Mouse (Mus musculus) spleen, postnatal 10 days (tissue): ENCODE data around the gene Gart.
"Not testable (repeated sequence)": the region's sequence is repeated elsewhere in the genome, so short reads cannot be mapped to it uniquely, and the experiment has no call there.

Experiments
- DNase-seq, 2 experiments: peaks; one replicate each; pipeline ENCODE4 v3.0.0; 2021 to 2022; ENCODE audit warnings: low spot score in 2 of 2

Gene Gart

GRCm38 (mm10) chr16:91648220-91648550 lies 1.4 kb upstream of the Gart start:
- DNase-seq: peak; percentile 83 to 88

DNA sequence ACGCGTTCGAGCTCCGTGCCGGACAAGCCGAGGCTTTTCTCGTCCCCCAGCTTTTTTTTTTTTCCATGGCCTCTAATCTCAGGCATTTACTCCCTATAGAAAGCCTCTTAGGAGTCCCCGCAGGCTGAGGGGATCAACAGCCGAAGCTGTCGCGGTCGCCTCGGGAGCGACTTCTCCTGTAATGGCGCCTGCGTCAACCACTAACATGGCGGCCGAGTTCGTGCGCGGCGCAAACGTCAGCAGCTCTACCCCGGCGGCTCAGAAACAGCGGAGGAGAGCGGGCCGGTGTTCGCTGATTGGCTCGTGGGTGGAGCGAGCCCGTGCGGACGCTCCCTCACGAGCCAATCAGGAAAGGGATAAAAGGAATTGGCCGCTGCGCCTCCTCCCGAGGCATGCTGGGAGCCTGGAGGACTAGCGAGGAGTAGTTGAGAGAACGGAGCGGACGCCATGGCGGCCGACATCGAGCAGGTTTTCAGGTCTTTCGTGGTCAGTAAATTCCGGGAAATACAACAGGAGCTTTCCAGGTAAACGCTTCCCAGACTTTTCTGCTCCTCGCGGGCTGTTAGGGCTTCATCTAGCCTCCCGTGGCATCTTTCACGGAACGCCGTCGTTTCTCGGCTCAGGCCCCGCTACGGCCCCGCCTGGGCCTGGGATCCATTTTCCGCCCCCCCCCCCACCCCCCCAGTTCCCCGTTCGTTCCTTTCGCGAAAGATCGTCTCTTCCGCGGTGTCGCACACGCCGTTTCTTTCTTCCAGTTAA lies 888 bp upstream of the Gart start, which contains the start of gene Son:
Gene Son, plus strand, starts transcription at position 46 of the 759 bp plus-strand sequence.
- DNase-seq: peak; percentile 93 to 96

- DNase-seq: peak in 1 of 2 experiments; percentile 45
Observed at GRCm38 (mm10) chr16:91645995-91646602, 653 bp downstream of the Gart start.

GRCm38 (mm10) chr16:91645420-91645819 lies 1.3 kb downstream of the Gart start:
- not testable (repeated sequence) for DNase-seq

GRCm38 (mm10) chr16:91644901-91645300 lies 1.9 kb downstream of the Gart start:
- no peak for DNase-seq

DNA sequence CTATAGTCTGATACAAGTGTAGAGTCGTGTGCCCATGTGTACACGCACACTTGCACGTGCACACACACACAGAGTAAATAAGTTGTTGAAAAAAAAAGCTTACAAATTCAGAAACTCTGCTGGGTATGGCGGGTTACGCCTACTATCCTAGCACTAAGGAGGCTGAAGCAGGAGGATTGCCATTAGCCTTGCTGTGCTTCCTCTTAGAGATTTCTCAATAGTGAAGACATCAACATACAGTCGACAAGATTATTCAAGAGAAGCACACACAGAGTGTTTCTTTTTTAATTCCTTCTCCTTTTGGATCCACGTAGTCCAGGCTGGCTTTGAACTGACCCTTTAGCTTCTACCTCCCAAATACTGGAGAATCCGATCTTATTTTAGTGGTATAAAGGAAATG lies 6.6 kb downstream of the Gart start:
- DNase-seq: no peak

DNA sequence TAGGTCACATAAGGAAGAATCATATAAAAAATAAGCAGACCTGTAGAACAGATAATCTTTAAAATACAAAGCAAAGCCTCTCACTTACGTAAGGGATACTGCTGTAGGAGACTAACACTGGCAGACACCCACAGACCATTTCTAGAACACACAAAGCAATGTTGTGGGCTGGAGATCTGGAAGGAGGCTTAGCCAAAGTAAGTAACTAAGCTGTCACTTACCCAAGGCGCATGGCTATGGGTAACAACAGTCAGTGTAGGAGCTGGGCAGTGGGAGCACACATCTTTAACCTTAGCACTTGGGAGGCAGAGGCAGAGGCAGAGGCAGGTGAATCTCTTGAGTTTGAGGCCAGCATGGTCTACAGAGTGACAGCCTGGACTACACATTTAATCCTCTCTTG lies 7.1 kb downstream of the Gart start:
- no peak for DNase-seq

GRCm38 (mm10) chr16:91639161-91639560 lies 7.6 kb downstream of the Gart start:
- no peak for DNase-seq

DNA sequence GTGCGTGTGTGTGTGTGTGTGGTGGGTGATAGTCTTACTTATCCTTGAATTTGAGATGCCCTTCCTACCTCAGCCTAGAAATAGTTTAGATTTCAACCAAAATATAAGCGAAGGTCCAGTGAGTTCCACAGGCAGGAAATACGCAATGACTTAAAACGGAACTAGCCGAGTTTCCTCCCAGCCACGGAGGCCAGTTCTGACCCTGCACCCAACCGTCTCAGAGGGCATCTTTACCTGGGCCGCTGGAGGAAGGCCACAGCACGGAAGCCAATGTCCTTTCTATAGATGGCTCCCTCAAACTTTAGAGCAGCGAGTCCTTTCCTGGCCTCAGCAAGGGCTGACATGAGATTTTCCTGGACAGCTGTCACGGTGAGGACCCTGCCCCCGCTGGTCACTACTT lies 13.1 kb downstream of the Gart start:
- DNase-seq: no peak

- DNase-seq: no peak
Observed at GRCm38 (mm10) chr16:91632940-91633339, 13.8 kb downstream of the Gart start.

DNA sequence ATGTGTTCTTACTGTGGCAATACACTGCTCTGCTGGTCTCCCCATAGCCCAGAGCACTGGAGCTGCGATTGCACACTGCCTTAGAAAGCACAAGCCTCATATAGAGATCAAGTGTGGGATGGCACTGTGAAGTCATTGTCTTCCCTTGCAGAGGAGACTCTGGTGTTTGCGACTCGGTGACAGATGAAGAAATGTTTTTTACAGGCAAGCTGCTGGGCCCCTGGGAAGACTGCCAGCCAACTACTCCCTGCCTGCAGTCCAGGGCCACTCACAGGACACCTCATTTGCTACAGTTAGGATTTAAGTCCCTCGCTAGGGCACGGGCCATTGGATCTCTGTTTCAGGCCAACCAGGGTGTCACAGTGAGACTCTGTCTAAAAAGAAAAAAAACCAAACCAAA lies 14.3 kb downstream of the Gart start:
- DNase-seq: no peak

- DNase-seq: no peak
Observed at GRCm38 (mm10) chr16:91630584-91630983, 16.2 kb downstream of the Gart start.

DNA sequence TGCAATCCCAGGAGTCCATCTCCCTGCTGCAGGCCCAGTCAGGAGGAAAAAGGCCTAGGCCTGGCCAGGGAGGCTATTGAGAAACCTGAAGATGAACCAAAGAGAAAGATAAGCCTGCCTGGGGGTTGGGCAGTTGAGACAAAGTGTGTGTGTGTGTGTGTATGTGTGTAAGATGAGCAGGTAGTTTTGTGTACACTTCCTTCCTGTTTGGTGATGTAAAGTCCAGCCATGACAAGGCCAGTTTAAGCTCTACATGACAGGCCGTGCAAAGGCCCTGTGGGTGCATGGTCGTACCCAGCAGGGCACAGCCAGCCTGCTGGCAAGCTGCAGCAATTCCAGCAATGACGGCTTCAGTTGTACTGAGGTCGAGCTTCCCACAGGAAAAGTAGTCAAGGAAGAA lies 17.0 kb downstream of the Gart start:
- DNase-seq: no peak

DNA sequence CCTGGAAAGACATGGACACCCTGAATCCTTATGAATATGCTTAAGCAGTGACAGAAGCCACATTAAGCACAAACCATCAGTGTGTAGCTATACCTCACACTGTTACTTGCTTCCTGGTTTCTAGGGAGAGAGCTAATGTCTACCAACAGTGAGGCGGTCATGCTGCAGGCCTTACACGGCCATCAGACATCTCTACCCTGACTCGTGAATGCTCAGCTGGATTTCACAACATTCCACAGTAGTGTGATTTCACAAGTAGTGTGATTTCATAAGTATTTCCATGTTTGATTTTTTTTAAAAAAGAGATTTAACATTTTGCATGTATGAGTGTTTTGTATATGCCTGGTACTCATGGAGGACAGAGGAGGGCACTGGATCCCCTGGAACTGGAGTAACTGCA lies 18.1 kb downstream of the Gart start:
- no peak for DNase-seq

- no peak for DNase-seq
Observed at GRCm38 (mm10) chr16:91627831-91628230, 18.9 kb downstream of the Gart start.

DNA sequence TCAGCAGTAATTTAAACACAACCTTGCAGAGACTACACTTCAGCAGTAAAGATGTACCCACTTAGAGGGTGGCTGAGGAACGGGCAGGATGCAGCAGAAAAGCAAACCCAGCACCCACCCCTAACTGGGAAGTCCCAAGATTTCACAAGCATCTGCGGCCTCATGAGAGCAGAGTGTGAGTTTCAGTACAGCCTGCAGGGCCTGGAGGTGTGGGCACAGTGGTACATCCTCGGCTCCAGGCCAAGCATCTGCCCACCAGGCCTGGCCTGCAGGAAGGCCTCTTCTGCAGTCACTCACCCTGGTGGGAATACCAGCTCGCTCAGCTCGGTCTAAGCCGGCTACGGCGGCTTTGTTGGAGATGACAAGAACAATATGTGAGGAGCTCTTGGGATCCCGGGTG lies 23.7 kb downstream of the Gart start:
- no peak for DNase-seq

- DNase-seq: no peak
Observed at GRCm38 (mm10) chr16:91620991-91621390, 25.8 kb downstream of the Gart start.

GRCm38 (mm10) chr16:91620185-91620584 lies 26.6 kb downstream of the Gart start:
- peak in 1 of 2 experiments; percentile 52 for DNase-seq

DNA sequence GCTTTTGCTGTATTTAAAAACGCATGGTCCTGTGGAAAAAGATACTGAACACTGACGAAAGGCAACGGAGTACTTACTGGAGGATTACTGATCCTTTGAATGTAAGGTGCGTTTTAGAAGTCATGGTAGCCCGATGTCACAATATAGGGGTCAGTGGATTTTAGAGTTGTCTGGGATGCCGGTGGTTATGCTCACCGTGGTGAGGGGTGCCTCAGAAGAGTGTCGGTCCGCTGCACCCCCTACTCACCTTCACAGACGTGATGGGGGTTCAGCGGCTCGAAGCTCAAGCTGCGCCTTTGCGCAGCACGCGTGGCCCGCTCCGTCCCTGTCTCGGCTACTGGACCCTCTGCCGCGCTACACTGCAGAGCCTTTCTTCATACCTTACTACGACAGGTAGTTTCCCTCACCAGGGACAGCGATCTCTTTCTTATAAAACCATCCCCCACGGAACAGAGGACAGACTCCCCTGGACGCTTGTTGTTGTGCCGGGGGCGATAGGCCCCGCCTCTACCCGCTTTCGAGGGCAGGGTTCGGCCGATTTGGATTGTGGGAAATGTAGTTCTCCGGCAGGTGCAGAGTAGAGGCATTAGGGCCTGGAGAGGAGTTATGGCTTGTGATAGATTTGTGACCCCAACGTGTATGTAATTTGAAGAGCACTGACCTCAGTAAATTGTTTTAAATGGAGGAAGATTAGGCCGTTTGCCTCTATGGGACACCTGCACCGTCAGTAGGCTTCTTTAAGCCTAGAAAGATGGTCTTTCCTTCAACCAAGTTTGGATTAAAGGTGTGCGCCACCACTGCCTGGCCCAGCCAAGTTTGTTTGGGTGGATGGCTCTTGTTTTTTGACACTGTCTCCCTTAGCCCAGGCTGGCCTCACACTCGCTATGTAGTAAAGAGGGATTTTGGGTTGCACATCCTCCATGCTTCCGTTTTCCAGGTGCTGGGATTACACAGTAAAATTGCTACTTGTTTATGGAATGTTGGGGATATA lies 27.9 kb downstream of the Gart start, which contains the start of gene Dnajc28:
Gene Dnajc28, minus strand, starts transcription at position 516 of the 991 bp plus-strand sequence.
- peak; percentile 71 to 89 for DNase-seq

- no peak for DNase-seq
Observed at GRCm38 (mm10) chr16:91614552-91614951, 32.2 kb downstream of the Gart start.

DNA sequence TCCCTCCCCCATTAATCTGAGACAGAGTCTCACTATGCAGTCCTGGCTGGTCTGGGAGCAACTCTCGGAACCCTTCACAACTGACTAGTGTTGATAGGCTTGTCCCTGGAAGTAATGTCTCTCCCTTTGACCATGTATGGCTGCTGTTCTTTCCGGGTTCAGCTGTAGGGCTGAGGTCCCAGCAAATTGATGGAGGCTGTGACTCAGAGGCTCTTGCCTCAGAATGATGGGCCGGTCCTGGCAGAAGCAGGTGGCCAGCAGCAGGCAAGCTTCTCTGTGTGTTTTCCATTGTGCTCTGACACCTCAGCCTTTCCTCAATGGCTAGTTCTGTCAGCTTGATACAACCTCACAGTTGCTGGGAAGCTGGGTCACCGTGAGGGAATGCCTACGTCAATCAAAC lies 34.2 kb downstream of the Gart start:
- DNase-seq: no peak

DNA sequence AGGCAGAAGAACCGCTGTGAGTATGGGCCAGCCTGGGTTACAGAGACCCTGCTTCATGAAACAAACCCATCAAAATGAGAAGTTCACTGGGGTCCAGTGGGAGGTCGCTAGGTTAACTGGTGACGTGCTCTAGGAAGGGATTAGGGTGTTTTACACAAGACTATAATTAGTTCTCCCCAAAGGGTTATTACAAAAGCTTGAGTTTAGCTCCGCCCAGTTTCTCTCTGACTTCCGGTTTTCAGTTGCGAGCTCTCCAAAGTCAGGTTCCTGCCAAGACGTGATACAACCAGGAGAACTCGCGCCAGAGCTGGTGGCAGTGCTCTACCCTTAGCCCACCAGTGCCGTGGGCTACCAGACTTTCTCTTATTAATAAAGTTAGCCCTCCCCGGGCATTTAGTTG lies 35.5 kb downstream of the Gart start:
- no peak for DNase-seq
